Mouse (Mus musculus): ENCODE data around the gene Olfr166. TPM values are rescaled to one million over a fixed set of nuclear protein-coding genes. Genes with fewer than 3 reads are reported as not detected.

The Olfr166 gene
- polyA plus RNA-seq (2012; rRNA removed), result not detected in 2 replicates

GRCm38 (mm10) chr16:19483394-19483793 is at the start of gene Olfr166:
TSS of gene Olfr166 (plus strand) at chr16:19483694.

GRCm38 (mm10) chr16:19522166-19522565 is 38.7 kb downstream of the Olfr166 start, which contains the start of gene Olfr167:
TSS of gene Olfr167 (minus strand) at chr16:19522266.

DNA sequence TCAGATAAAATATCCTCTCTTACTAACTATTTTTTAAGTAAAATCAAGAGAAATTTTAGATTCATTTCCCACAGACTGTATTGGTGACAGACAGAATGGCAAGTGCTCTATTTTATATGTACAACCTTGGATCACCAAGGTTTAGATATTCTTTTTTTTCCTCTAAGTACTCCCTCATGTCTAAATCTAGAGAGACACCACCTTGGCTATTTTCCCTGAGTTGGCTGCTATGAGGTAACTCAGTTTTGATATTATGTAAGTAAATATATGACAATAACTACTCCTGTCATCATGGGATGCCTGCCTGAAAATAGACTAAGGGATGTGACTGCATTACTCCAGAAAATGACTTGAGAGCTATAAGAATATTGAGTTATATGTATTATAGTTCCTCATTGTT is 52.0 kb downstream of the Olfr166 start, which contains the start of gene Olfr168:
Gene Olfr168, minus strand, starts transcription at position 101 of the 400 bp plus-strand sequence.

Other genes with a start within 250 kb of the Olfr166 start
- not detected in 2 replicates for gene Olfr164, start 169.6 kb upstream of the Olfr166 start, polyA plus RNA-seq (2012; rRNA removed)
- gene Olfr165, start 60.6 kb upstream of the Olfr166 start, polyA plus RNA-seq (2012; rRNA removed), result not detected in 2 replicates
- not detected in 2 replicates for gene Olfr167, start 38.6 kb downstream of the Olfr166 start, polyA plus RNA-seq (2012; rRNA removed)
- gene Olfr168, start 51.9 kb downstream of the Olfr166 start, polyA plus RNA-seq (2012; rRNA removed), result not detected in 2 replicates
- gene Olfr169, start 88.1 kb downstream of the Olfr166 start, polyA plus RNA-seq (2012; rRNA removed), result not detected in 2 replicates
- not detected in 2 replicates for gene Olfr170, start 128.2 kb downstream of the Olfr166 start, polyA plus RNA-seq (2012; rRNA removed)
- gene Olfr171, start 146.2 kb downstream of the Olfr166 start, polyA plus RNA-seq (2012; rRNA removed), result not detected in 2 replicates
- gene Lamp3, start 222.7 kb downstream of the Olfr166 start, polyA plus RNA-seq (2012; rRNA removed), result 0.01 TPM in 1 of 2 replicates, not detected in the other